Mouse (Mus musculus): Measurements from ENCODE around the gene Zfp974. TPM values are rescaled to one million over a fixed set of nuclear protein-coding genes. Genes with fewer than 3 reads are reported as not detected.
"Not testable (repeated sequence)": the region's sequence is repeated elsewhere in the genome, so short reads cannot be mapped to it uniquely, and the experiment has no call there.

The Zfp974 gene
- polyA plus RNA-seq (2012; rRNA removed), result 3.9 and 4.2 TPM in 2 replicates

DNA sequence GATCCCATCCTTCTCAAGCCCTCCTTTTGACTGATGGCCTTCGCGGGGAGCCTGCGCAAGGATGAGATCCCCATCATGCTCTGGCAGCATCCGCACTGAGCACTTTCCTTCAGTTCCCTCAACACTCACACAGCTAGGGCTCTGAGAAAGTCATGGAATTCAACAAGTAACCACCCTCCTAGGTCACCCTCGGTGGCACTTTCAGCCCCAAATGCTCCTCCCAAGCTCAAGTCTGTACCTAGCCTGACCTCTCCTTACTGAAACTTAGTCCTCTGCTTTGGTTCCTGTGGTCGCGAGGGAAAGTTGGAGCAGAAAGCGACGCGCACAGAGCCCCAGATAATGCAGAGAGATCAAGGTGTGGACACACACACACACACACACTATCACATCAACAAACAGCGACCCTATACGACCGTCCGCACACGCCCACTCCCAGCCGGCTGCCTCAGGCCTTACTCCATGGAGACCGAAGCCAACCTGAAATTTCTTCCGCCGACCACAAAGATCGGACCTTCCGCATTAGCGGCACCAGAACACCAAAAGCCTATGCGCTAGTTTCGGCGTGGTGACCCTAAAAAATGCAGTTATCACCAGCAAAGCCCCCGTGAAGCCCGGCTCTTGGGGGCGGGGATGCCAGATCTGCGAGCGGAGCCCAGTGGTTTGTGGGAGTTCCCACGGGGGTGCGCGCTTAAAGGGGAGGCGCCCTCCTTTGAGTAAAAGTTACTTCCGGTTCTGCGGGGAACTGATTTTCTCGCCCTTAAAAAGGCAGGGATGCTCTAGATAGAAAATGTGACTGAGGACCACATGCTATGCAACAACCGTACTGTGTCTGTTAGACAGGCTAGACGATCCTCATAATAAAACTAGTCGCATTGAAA, at the start of gene Zfp974:
Gene Zfp974 (minus strand): TSS at position 643 of the 878 bp plus-strand sequence.
- DNase-seq (ENCODE audit: low read depth), result no peak

- DNase-seq (ENCODE audit: low read depth), result not testable (repeated sequence)
Measured at GRCm38 (mm10) chr7:27949451-27949850, 20.2 kb upstream of the Zfp974 start.

DNA sequence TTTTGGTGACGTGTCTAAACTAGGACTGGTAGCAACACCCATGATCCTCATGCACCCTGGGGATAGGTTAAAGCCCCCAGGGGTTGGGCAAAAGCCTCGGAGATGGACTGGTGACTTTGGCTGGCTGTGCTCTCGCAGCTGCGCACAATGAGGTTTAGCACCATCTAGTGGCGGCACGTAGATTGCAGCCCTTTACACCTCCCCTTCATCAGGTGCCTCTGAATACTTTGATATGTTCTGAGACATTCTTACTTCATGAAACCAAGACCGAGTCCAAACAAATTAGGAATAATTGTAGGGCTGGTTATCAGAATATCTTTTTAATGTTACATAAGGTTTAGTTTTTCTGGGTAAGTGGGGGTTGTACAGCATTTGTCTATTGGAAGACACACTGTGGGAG, 12.6 kb upstream of the Zfp974 start:
- DNase-seq (ENCODE audit: low read depth), result not testable (repeated sequence)

DNA sequence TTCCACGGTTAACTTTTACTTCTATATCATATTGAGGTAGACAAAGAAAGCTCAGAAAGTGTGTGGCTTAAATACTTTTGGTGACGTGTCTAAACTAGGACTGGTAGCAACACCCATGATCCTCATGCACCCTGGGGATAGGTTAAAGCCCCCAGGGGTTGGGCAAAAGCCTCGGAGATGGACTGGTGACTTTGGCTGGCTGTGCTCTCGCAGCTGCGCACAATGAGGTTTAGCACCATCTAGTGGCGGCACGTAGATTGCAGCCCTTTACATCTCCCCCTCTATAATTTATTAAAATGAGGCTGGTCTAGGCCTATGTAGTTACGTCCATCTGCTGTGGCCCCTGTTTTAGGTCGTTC, 4.5 kb upstream of the Zfp974 start:
- not testable (repeated sequence) for DNase-seq (ENCODE audit: low read depth)

DNA sequence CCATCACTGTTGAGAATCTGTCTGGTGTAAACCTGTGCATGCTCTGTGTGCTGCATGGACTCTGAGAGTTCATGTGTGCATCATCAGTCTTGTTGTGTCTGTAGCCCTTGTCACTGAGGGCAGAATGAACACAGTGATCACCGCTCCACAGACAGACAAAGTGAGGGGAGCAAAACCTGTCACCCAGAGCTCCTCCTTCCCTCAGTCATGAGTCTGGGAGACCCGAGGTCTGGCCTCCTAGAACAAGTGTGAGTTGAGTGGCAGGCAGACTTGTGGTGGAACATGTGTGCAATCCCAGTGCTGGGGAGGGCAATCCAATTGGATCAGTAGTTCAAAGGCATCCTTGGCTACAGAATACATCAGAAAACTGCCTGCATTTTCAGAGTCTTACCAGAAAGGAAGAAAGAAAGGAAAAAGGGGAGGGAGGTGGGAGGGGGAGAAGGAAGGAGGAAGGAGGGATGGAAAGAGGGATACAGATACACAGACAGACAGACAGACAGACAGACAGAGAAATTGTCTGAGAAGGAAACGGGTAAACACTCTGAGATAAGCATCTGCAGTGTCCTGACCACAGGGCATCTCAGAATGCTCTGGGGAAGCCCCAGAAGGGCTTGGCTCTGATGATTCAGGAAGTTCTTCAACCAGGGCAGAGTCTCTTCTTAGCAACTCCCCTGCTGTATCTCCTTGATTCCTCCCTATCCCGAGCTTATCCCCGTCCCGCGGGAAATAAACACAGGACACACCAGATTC, 4.0 kb upstream of the Zfp974 start:
- no peak for DNase-seq (ENCODE audit: low read depth)

DNA sequence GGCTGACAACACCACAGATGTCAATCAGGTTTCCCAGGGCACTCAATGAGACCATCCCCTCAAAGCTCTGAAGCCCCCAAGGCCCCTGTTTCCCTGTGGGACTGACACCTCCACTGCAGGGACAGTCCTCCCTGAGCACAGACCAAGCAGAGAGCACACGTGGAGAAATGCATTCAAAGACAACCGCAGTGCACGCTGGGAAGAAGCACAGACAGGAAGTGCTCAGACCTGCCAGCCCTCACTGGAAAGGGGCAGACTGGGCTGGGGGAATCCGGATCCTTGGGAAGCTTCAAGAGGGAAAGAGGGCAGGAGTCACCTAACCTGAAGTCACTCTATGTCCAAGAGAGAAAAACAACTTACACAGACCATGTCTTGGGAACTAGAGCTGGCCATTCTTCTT, 2.2 kb downstream of the Zfp974 start:
- DNase-seq (ENCODE audit: low read depth), result not testable (repeated sequence)

DNA sequence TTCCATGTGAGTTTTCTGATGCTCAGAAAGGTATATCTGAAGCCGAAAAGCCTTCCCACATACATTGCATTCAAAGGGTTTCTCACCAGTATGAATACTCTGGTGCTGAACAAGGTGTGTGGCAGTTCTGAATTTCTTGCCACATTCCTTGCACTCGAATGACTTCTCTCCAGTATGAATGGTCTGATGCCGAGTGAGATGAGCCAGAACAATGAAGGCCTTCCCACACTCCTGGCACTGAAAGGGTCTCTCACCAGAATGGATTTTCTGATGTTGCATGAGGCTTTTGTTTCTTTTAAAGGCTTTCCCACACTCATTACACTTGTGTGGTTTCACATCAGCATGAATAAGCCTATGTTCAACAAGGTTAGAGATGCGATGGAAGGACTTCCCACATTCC, 18.3 kb downstream of the Zfp974 start:
- not testable (repeated sequence) for DNase-seq (ENCODE audit: low read depth)

DNA sequence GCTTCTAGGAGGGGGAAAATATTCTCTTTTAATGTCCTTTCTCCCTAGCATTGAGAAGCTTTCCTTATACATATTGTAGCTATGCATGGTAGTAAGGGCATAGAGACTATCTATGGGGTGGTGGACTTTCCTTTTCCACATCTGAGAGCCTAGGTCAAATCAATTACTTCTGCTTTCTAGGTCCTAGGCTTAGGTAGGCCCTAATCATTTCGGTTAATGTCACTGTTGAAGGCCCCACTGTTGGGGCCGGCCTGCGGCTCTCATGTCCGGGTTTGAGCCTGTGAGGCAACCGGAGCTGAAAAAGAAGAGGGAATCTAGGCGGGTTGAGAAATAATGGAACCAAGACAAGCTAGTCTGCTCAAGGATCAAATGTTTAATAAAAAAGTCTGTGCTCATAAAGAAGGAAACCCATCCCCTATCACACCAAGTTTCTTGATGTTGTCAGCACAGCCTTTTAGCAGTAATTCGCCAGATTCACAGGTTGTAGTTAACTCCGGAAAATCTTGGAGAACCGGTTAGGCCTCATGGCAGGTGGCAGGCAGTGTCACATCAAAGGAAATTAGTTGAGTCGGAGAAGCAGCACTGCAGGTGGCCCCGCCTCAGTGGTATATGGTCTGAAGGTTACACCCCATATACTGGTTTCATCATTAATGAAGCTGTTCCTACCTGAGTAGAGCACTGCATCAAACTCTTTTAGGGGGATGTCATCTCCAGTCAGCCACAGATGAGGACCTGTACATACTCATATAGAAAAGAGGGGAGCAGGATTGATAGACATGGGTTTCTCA, 24.0 kb downstream of the Zfp974 start:
- no peak for DNase-seq (ENCODE audit: low read depth)

DNA sequence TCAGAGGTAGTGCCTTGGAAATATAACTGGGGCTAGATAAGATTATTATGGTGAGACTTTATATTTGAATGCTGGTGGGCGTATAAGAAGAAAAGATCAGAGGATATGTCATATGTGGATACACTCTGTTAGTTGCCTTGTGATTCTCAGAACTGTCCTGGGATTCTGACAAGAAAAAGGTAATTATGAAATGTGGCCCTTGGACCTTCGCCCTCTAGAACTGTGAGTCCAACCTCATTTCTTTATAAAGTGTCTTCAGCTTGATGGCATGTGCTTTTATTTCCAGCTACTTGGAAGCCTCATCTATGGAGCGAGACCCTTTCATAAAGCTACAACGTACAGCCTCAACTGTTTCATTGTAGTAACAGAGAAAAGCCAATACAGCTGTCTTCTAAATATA, 28.7 kb downstream of the Zfp974 start:
- DNase-seq (ENCODE audit: low read depth), result no peak

DNA sequence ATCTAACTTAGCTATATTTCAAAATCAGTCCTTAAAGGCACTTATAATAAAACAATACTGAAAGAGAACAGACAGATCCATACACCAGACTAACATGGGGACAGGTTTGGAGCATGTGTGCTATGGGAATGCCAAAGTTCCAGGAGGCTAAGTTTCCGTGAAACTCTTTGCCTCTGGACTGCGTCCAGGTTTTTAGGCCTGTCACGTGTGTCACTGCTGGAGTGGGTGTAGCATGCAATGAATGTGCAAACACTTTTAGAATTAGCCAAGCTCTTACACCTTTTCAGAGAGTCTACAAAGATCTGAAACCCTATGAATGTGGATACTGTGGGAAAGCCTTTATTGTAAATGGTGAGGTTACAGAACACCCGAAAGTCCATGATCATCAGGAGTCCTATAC, 47.5 kb downstream of the Zfp974 start:
- no peak for DNase-seq (ENCODE audit: low read depth)

DNA sequence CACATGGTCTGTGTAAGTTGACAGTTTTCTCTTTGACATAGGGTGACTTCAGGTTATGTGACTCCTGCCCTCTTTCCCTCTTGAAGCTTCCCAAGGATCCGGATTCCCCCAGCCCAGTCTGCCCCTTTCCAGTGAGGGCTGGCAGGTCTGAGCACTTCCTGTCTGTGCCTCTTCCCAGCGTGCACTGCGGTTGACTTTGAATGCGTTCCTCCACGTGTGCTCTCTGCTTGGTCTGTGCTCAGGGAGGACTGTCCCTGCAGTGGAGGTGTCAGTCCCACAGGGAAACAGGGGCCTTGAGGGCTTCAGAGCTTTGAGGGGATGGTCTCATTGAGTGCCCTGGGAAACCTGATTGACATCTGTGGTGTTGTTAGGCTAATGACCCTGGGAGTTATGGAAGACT, 66.7 kb downstream of the Zfp974 start:
- DNase-seq (ENCODE audit: low read depth), result not testable (repeated sequence)

DNA sequence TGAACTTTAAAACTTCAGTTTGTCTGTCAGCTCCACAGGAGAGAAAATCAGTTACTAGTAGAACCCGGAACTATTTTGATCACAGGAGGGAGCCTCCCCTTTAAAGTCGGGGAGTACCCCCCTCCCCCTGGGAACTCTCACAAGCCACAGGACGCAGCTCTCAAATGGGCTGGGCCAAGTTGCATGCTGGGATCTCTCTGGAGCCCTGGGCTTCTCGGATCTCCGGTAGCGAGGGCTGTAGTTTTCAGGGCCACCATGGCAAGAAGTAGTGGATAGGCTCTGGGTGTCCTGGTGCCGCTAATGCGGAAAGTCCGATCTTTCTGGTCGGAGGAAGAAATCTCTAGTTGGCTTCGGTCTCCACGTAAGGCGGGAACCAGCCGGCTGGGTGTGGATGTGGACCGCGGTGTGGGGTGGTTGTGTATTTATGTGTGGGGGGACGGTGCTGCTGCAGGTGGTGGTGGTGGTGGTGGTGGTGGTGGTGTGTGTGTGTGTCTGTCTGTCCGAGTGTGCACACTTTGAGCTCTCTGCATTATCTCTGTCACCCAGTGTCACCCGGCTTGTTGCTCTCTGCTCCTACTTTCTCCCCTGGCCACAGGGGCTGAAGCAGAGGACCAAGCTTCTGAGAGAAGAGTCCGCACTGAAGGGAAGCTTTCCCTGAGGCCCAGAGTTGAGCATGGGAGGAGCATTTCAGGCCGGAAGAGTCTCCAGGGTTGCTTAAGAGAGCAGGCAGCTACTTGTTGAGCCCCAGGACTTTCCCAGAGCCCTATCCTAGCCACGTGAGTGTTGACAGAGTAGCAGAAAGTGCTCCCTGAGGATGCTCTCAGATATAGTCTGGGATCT, 68.6 kb downstream of the Zfp974 start:
- DNase-seq (ENCODE audit: low read depth), result peak; percentile 51

DNA sequence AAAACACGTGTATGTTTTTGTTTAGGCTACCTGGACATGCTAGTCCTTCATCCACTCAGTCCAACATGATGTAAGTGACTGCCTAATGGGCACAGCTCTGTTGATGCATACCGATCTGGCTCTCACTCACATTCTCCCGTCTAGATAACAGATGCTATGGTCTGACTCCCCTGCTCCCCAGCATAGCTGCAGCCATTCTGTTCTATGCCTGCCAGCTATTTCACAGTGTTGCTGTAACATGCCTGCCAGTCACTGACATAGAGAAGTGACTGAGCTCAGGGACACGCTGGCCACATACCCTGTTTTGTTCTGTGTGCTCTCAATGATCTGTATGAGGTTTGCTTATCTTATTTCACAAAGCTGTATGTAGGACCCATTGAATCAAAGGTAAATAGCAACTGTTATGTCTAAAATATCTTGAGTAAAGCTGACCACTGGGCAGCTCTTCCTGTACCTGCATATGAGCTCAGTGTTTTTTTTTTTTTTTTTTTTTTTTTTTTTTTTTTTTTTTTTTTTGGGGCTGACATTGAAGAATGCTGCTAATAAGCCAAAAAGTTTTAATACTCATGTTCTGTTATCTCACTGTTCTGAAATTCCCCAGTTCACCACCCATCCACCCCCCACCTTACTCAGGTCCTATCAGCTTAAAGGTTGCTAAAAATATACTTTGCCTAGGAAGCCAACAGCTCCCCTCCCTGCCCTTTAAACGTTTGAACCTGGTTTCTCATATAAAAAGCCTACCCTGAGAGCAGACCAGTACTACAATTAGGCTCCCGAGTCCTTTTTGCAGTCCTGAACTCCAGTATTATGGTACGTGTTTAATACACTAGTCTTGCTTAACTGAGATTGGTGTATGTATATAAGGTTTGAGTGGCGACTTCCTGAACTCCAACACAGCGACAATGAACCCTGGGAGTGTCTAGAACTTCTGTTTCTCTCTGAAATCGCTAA, 69.7 kb downstream of the Zfp974 start:
- DNase-seq (ENCODE audit: low read depth), result no peak

Other genes starting within 250 kb of the Zfp974 start
- gene Zfp607b, start 240.1 kb downstream of the Zfp974 start, polyA plus RNA-seq (2012; rRNA removed), result 0.51 and 0.85 TPM in 2 replicates
- gene Zfp60, start 198.1 kb downstream of the Zfp974 start, polyA plus RNA-seq (2012; rRNA removed), result 3.3 and 3.4 TPM in 2 replicates
- gene Zfp626, start 122.3 kb downstream of the Zfp974 start, polyA plus RNA-seq (2012; rRNA removed), result 1.4 and 1.8 TPM in 2 replicates
- gene Zfp59, start 90.9 kb downstream of the Zfp974 start, polyA plus RNA-seq (2012; rRNA removed), result 1.3 and 1.4 TPM in 2 replicates
- 0.86 and 1.3 TPM in 2 replicates for gene Zfp607a, start 71.9 kb downstream of the Zfp974 start, polyA plus RNA-seq (2012; rRNA removed)
- gene Zfp780b, start 49.7 kb upstream of the Zfp974 start, polyA plus RNA-seq (2012; rRNA removed), result 2.3 and 2.5 TPM in 2 replicates
- 0.19 and 0.34 TPM in 2 replicates for gene Zfp850, start 84.7 kb upstream of the Zfp974 start, polyA plus RNA-seq (2012; rRNA removed)
- 128 and 143 TPM in 2 replicates for gene Psmc4, start 120.6 kb upstream of the Zfp974 start, polyA plus RNA-seq (2012; rRNA removed)
- 1.3 and 1.5 TPM in 2 replicates for gene Fcgbp, start 141.8 kb upstream of the Zfp974 start, polyA plus RNA-seq (2012; rRNA removed)
- 0.22 and 0.36 TPM in 2 replicates for gene 9530053A07Rik, start 200.0 kb upstream of the Zfp974 start, polyA plus RNA-seq (2012; rRNA removed)
- gene Fbl, start 240.2 kb upstream of the Zfp974 start, polyA plus RNA-seq (2012; rRNA removed), result 34.6 and 54.2 TPM in 2 replicates